Mouse (Mus musculus): ENCODE data around the gene Il20.

Il20 gene

GRCm38 (mm10) chr1:130865541-130866221 is 45.6 kb downstream of the Il20 start, which contains the start of gene Fcmr:
Fcmr (plus strand) TSS chr1:130865669.
- no peak for DNase-seq (ENCODE audit: low read depth, low spot score)

GRCm38 (mm10) chr1:130864741-130865140 is 46.5 kb downstream of the Il20 start:
- DNase-seq (ENCODE audit: low read depth, low spot score): no peak

- no peak for DNase-seq (ENCODE audit: low read depth, low spot score)
Observed at GRCm38 (mm10) chr1:130864238-130864637, 47.0 kb downstream of the Il20 start.

GRCm38 (mm10) chr1:130857456-130857855 is 53.8 kb downstream of the Il20 start:
- DNase-seq (ENCODE audit: low read depth, low spot score): no peak

Data from 3T3-L1 (cell line).